Mouse (Mus musculus) forebrain, embryonic 16.5 days (tissue): ENCODE measurements around the gene Zdhhc23. TPM values are rescaled to one million over a fixed set of nuclear protein-coding genes. Genes with fewer than 3 reads are reported as not detected.

Experiments used
- ATAC-seq: fragments of 200-750 bp; cut with Nextera tagmentation; 2 replicates; pipeline ENCODE4 v1.8.0; 2017; ENCODE audit warnings: mild to moderate bottlenecking, moderate library complexity
- H3K27ac ChIP-seq: fragments of 300-500 bp; sonication (generic); 2 replicates; pipeline ENCODE4 v1.5.1; 2014; ENCODE audit warnings: low read length, control low read depth
- H3K27me3 ChIP-seq: fragments of 300-500 bp; sonication (generic); replicated peaks from 2 replicates; pipeline ENCODE4 v1.6.1; 2014; ENCODE audit warnings: low read length; ENCODE audit not compliant: control insufficient read depth, insufficient read depth
- H3K36me3 ChIP-seq: fragments of 300-500 bp; sonication (generic); 2 replicates; pipeline ENCODE4 v1.6.1; 2014; ENCODE audit not compliant: control insufficient read depth, insufficient read depth
- H3K4me1 ChIP-seq: fragments of 300-500 bp; sonication (generic); replicated peaks from 2 replicates; pipeline ENCODE4 v1.6.1; 2014; ENCODE audit warnings: low read length; ENCODE audit not compliant: control insufficient read depth, insufficient read depth
- H3K4me2 ChIP-seq: fragments of 300-500 bp; sonication (generic); 2 replicates; pipeline ENCODE4 v1.6.1; 2014; ENCODE audit warnings: mild to moderate bottlenecking, low read length, control low read depth
- H3K4me3 ChIP-seq: fragments of 300-500 bp; sonication (generic); replicated peaks from 2 replicates; pipeline ENCODE4 v1.5.1; 2014; ENCODE audit warnings: mild to moderate bottlenecking, low read length, control low read depth
- H3K9ac ChIP-seq: fragments of 300-500 bp; sonication (generic); replicated peaks from 2 replicates; pipeline ENCODE4 v1.6.1; 2014; ENCODE audit warnings: low read depth, low read length, control low read depth
- H3K9me3 ChIP-seq: fragments of 300-500 bp; sonication (generic); 2 replicates; pipeline ENCODE4 v1.6.1; 2016; ENCODE audit warnings: low read length; ENCODE audit not compliant: control insufficient read depth
- WGBS: fragments of 180-500 bp; shearing (Covaris S2); extraction: QIAGEN DNeasy Blood & Tissue Kit; methylation state at CpG from one replicate; pipeline ENCODE4 v1.1.7; 2014; 5-methylcytosine and 5-hydroxymethylcytosine counted together
- microRNA-seq: library from miRNA; unstranded; fragments of <30 nt; microRNA quantifications from one replicate; pipeline ENCODE4, GENCODE M21; 2017
- polyA plus RNA-seq: library from polyadenylated mRNA; unstranded; fragments of >200 nt; fragmentation: Nextera tagmentation; extraction: Ambion mirVana; gene quantifications from 2 replicates; pipeline ENCODE4 v1.2.1, GENCODE M21; 2015

Gene Zdhhc23
- polyA plus RNA-seq, 1 experiment from 2014 or later, result 4.7 TPM

DNA sequence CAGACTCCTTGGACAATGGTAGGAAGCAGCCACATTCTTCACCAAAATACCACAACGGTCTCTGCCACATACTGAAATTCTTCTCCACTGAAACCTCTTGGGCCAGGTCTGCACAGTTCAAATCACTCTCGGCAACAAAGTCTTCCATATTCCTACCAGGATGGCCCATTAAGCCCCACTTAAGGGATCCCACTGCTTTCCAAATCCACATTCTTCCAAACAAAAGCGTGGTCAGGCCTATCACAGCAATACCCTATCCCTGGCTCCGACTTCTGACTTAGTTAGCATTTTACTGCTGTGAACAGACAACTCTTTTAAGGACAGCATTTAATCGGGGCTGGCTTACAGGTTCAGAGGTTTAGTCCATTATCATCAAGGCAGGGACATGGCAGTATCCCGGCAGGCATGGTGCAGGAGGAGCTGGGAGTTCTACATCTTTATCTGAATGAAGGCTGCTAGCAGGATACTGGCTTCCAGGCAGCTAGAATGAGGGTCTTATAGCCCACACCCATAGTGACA lies 53.2 kb downstream of the Zdhhc23 start, which contains the start of gene Qtrt2:
Qtrt2 (minus strand) TSS at position 469 of the 519 bp plus-strand sequence.
- WGBS, result 76% methylated on average over 6 of the region's 6 CpGs
- no peaks in the 10 kb centered on the region for H3K36me3 ChIP-seq
- no peak within 1 kb of the TSS for H3K4me2 ChIP-seq
- no peak within 1 kb of the TSS for H3K27ac ChIP-seq
- H3K27me3 ChIP-seq, result no peaks in the 10 kb centered on the region
- no peak within 1 kb of the TSS for H3K9ac ChIP-seq
- ATAC-seq, result no peak
- H3K9me3 ChIP-seq, result no peaks in the 10 kb centered on the region
- H3K4me3 ChIP-seq, result no peak within 1 kb of the TSS
- no peaks in the 10 kb centered on the region for H3K4me1 ChIP-seq

DNA sequence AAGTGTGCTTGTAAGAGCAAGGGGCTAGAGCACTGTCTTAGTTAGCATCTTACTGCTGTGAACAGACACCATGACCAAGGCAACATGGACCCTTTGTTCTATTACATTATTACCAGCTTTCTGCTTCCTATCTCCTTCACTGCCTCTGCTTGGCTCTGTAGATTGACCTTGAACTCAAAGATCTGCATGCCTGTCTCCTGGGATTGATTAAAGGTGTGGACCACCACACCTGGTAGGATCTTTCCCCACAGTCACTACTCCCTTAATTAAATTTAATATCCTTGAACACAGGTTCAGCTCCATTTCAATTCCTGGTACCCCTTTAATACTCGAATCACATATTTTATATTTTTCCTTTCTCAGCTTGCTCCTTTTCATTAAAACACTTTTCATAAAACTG lies 53.7 kb downstream of the Zdhhc23 start:
- no peak overlapping the region for H3K9ac ChIP-seq
- 96% methylated on average over 1 of the region's 1 CpGs for WGBS
- no peaks in the 10 kb centered on the region for H3K9me3 ChIP-seq
- H3K4me3 ChIP-seq, result no peak overlapping the region
- no peak for ATAC-seq
- no peaks in the 10 kb centered on the region for H3K4me1 ChIP-seq
- no peak overlapping the region for H3K27ac ChIP-seq
- no peaks in the 10 kb centered on the region for H3K36me3 ChIP-seq
- H3K4me2 ChIP-seq, result no peak overlapping the region
- no peaks in the 10 kb centered on the region for H3K27me3 ChIP-seq

DNA sequence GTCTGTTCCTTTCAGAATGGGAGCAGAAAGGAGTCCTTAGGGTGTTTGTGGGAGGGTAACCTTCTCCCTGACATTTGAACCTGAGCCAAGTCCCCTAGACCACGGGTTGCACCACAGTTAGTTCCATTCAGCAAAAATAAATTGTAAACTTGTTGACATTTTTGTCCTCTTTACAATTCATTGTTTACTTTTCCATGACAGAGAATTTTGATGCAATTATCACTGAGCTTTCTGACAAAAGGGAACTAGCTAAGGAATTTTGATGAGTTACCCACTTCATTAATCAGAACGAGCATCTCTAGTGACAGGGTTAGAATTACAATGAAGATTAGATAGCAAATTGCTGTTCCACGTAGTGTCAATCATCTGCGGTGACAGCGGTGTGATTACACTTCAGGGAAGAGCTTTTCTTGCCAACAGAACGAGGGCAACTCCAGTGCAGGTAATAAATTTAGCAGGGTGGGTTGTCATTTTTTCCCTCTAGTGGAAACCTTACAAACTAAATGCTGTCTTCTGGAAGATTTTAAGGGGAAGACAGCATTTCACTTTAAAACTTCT lies 54.5 kb downstream of the Zdhhc23 start:
- Histone ChIP-seq H3K27me3 (no peaks in the 10 kb centered on the region), H3K4me3 (no peak overlapping the region), H3K27ac (no peak overlapping the region), H3K4me2 (no peak overlapping the region), H3K9ac (no peak overlapping the region), H3K9me3 (no peaks in the 10 kb centered on the region), H3K36me3 (no peaks in the 10 kb centered on the region), H3K4me1 (no peaks in the 10 kb centered on the region)
- ATAC-seq, result peak; percentile 89
- 42% methylated on average over 6 of the region's 6 CpGs for WGBS

DNA sequence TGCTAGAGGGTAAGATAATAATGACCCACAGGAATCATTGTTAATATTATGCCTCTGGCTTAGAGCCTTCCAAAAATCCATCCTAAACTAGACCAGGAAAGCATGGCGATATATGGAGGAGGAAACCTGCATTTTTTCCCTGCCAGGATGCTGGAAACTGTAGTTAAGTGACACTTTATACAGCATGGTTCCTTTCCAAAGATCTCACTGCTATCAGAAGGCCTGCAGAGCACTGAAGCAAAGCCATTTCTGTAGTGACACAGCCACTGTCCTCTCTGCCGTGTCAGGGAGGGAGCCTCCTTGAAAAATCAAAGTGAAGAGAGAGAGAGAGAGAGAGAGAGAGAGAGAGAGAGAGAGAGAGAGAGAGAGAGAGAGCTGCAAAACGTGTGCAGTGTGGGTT lies 57.0 kb downstream of the Zdhhc23 start:
- no peak for ATAC-seq
- Histone ChIP-seq H3K36me3 (no peaks in the 10 kb centered on the region), H3K4me1 (no peaks in the 10 kb centered on the region), H3K4me2 (no peak overlapping the region), H3K4me3 (no peak overlapping the region), H3K27me3 (no peaks in the 10 kb centered on the region), H3K9me3 (no peaks in the 10 kb centered on the region), H3K27ac (no peak overlapping the region), H3K9ac (no peak overlapping the region)
- 55% methylated on average over 3 of the region's 3 CpGs for WGBS

DNA sequence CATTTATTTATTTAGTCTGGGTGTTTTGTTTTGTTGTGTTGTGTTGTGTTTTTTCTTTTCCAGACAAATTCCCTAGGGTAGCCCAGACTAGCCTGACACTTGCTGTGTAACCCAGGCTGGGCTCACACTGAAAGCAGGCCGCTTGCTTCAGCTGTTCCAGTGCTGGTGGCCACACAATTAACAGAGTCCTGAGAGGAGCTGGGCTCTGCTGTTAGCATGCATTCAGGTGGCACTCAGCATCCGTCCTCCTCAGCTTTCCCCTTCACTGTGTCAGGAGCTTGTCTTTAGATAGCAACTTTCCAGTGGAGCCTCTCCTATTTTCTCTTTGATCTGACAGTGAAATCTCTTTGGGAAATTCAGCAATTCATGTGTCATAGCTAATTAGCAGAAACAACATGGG lies 57.6 kb downstream of the Zdhhc23 start:
- Histone ChIP-seq H3K27me3 (no peaks in the 10 kb centered on the region), H3K36me3 (no peaks in the 10 kb centered on the region), H3K4me3 (no peak overlapping the region), H3K4me1 (no peaks in the 10 kb centered on the region), H3K9me3 (no peaks in the 10 kb centered on the region), H3K9ac (no peak overlapping the region), H3K27ac (no peak overlapping the region), H3K4me2 (no peak overlapping the region)
- ATAC-seq, result no peak
- 51% methylated on average over 2 of the region's 2 CpGs for WGBS

- Histone ChIP-seq H3K9me3 (no peaks in the 10 kb centered on the region), H3K4me1 (no peaks in the 10 kb centered on the region), H3K27me3 (no peaks in the 10 kb centered on the region), H3K36me3 (no peaks in the 10 kb centered on the region), H3K4me3 (no peak overlapping the region), H3K4me2 (no peak overlapping the region), H3K9ac (no peak overlapping the region), H3K27ac (no peak overlapping the region)
- 92% methylated on average over 3 of the region's 3 CpGs for WGBS
- no peak for ATAC-seq
These were observed 60.7 kb downstream of the Zdhhc23 start for GRCm38 (mm10) chr16:43918867-43919266.

Small RNAs within 50 kb of the gene (microRNA-seq; reads per million reads assigned to microRNA genes)
- not detected for gene Mir3470b

Other genes with a start within 250 kb of the Zdhhc23 start
- gene Drd3, start 225.8 kb downstream of the Zdhhc23 start, polyA plus RNA-seq, result not detected in 2 replicates
- 8.3 and 9.3 TPM in 2 replicates for gene Ccdc191, start 90.0 kb downstream of the Zdhhc23 start, polyA plus RNA-seq
- gene Qtrt2, start 53.0 kb downstream of the Zdhhc23 start, polyA plus RNA-seq, result 23.6 and 29.5 TPM in 2 replicates
- gene Gramd1c, start 83.6 kb upstream of the Zdhhc23 start, polyA plus RNA-seq, result 2.5 and 3.7 TPM in 2 replicates
- 120 and 122 TPM in 2 replicates for gene Atp6v1a, start 159.9 kb upstream of the Zdhhc23 start, polyA plus RNA-seq
- gene Naa50, start 160.0 kb upstream of the Zdhhc23 start, polyA plus RNA-seq, result 80.5 and 90.1 TPM in 2 replicates
- gene Usf3, start 193.5 kb upstream of the Zdhhc23 start, polyA plus RNA-seq, result 3.3 and 4.0 TPM in 2 replicates